Mouse (Mus musculus) ES-Bruce4 (cell line): Measurements from ENCODE around the gene Hist1h4d.

Experiments used
- CTCF ChIP-seq: IDR thresholded peaks from one replicate; pipeline ENCODE4 v1.8.1; 2011; ENCODE audit warnings: low read depth, low read length
- EP300 ChIP-seq: IDR thresholded peaks from 2 replicates; pipeline ENCODE4 v1.6.1; 2011; ENCODE audit warnings: low read depth, low read length; ENCODE audit not compliant: insufficient read depth
- POLR2A ChIP-seq: IDR thresholded peaks from one replicate; pipeline ENCODE4 v1.8.1; 2011; ENCODE audit warnings: low read length; ENCODE audit not compliant: insufficient read depth

DNA sequence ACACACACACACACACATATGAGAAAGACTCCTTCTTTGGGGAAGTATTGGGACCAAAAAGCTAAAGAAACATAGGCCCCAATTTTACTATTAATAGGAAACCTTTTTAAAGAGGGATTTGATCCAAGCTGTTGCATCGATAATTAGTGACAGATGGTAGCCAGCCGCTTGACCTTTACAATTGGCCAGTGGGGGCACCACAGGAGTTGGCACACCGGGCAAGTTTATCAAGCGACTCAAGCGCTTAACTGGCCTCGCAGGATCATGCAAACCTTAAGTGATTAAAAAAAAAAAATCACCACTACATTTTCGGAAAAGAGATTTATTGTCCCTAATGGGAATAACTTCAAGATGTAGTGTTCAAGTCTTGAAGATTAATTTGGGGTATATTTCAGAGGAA lies 11.2 kb downstream of the Hist1h4d start:
- TF ChIP-seq CTCF = no peak
- no peak for TF ChIP-seq POLR2A
- TF ChIP-seq EP300 = no peak
